In the genomic region with DNA sequence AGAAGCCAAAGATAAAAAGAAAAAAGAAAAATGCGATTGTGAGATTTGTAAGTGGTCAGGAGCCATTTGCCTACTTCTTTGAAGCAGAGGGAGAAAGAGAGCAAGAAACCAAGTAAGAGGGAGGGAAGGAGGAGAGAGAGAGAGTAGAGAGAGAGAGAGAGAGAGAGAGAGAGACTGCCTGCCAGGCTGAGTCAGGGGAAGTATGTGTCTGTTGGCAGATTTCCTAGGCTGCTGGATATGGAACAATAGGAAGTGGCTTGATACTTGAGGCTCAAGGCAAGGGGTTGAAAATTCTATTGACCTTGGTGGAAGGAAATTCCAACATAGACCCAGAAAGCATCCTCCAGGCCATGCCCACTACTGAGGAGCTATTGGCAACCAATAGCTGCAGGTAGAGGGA, we compare ENCODE assay signal across 39 mouse cellular contexts. TPM values are rescaled to one million over a fixed set of nuclear protein-coding genes. Genes with fewer than 3 reads are reported as not detected.
DNase-seq lines count a peak whose midpoint lies in the region; TF ChIP-seq lines count a peak whose summit lies in the region.
"Had no signal": no experiment of that assay in that cellular context is flagged by ENCODE, and none has a peak within 500 bp of the region (broad histone marks: within the 10 kb centered on the region; RNA-seq: fewer than 3 reads in every experiment).

No protein-coding gene starts in this region.

- WGBS in heart, adult 2 months, result 81% methylated on average over 1 of the region's 1 CpGs
- 79% methylated on average over 1 of the region's 1 CpGs for WGBS in lung, adult 2 months
- 93% methylated on average over 1 of the region's 1 CpGs for WGBS in limb, embryonic 10.5 days

- H3K9me3 ChIP-seq in limb, embryonic 10.5 days (replicated peaks), result no peaks in the 10 kb centered on the region
- H3K9me3 ChIP-seq: liver, embryonic 15.5 days; midbrain, embryonic 10.5 days; midbrain, embryonic 15.5 days; neural tube, embryonic 15.5 days had no signal

- peak; percentile 16 for DNase-seq in heart, adult 8-10 months (ENCODE audit: low spot score)
- no peak for DNase-seq in heart, adult 2 months
- DNase-seq in lung, adult 2 months, result no peak
- no peak for DNase-seq in lung, postnatal 25 days (ENCODE audit: low spot score)
- peak; percentile 65 for DNase-seq in Muller cell, postnatal 12 days (ENCODE audit: inconsistent ontology term)
- peak; percentile 9 for DNase-seq in lung, postnatal 10 days
- DNase-seq in limb, embryonic 10.5 days (ENCODE audit: low spot score), result no peak
- DNase-seq in adrenal gland, adult 2 months, result no peak
- DNase-seq: adrenal gland, postnatal 25 days; B cell, adult 2 months; cerebellum, adult 18-20 months; cerebellum, postnatal 14 days; gastrocnemius, adult 2 months; kidney, adult 8-10 months; layer of hippocampus, adult 9-11 months; liver; retina, postnatal 1 day; right cerebral cortex, postnatal 14 days; thymus, postnatal 4 days had no signal

- intact Hi-C loops in heart, adult 2 months (cut with DNase I), result no loop called here

- TF ChIP-seq CTCF in heart, adult 2 months (IDR thresholded peaks at IDR 0.05), result no peak
- no peak for TF ChIP-seq CTCF in lung, adult 2 months (IDR thresholded peaks at IDR 0.05; ENCODE audit: insufficient read depth, low read length)

- TF ChIP-seq POLR2A in heart, adult 2 months (IDR thresholded peaks at IDR 0.05; ENCODE audit: insufficient read depth, low read depth, low read length), result no peak
- no peak for TF ChIP-seq POLR2A in lung, adult 2 months (IDR thresholded peaks at IDR 0.05; ENCODE audit: borderline replicate concordance, extremely low read depth, low read depth, low read length)

- H3K27ac ChIP-seq in heart, adult 2 months, result no peak overlapping the region
- H3K27ac ChIP-seq in limb, embryonic 10.5 days, result no peak overlapping the region
- H3K27ac ChIP-seq: gastrocnemius, adult 2 months; kidney, postnatal 0 days; liver, embryonic 15.5 days; midbrain, embryonic 10.5 days; midbrain, embryonic 15.5 days; neural tube, embryonic 15.5 days had no signal

- H3K79me2 ChIP-seq in heart, adult 2 months (replicated peaks; ENCODE audit: control insufficient read depth, insufficient read depth, low read length), result no peaks in the 10 kb centered on the region

- TF ChIP-seq EP300 in heart, adult 2 months (IDR thresholded peaks at IDR 0.05; ENCODE audit: insufficient read depth, low read depth, low read length), result no peak

- no peak overlapping the region for H3K9ac ChIP-seq in heart, adult 2 months (ENCODE audit: low read depth, low read length)
- H3K9ac ChIP-seq: liver, embryonic 15.5 days; midbrain, embryonic 15.5 days; neural tube, embryonic 15.5 days had no signal

- H3K36me3 ChIP-seq in heart, adult 2 months (ENCODE audit: control insufficient read depth, insufficient read depth, low read length), result no peaks in the 10 kb centered on the region
- H3K36me3 ChIP-seq in limb, embryonic 10.5 days, result no peaks in the 10 kb centered on the region
- H3K36me3 ChIP-seq: liver, embryonic 15.5 days; midbrain, embryonic 10.5 days; midbrain, embryonic 15.5 days; neural tube, embryonic 15.5 days had no signal

- H3K4me3 ChIP-seq in heart, adult 2 months, result no peak overlapping the region
- H3K4me3 ChIP-seq in lung, adult 2 months (replicated peaks; ENCODE audit: extremely low read depth, low read depth, low read length), result peak overlapping the region; percentile 52
- H3K4me3 ChIP-seq in limb, embryonic 10.5 days, result no peak overlapping the region
- H3K4me3 ChIP-seq: gastrocnemius, adult 2 months; liver, embryonic 15.5 days; midbrain, embryonic 10.5 days; midbrain, embryonic 15.5 days; neural tube, embryonic 15.5 days had no signal

- H3K27me3 ChIP-seq in heart, adult 2 months (ENCODE audit: control insufficient read depth, insufficient read depth, low read length), result no peaks in the 10 kb centered on the region
- H3K27me3 ChIP-seq in limb, embryonic 10.5 days (ENCODE audit: low read depth, poor library complexity, severe bottlenecking), result no peaks in the 10 kb centered on the region
- H3K27me3 ChIP-seq: liver, embryonic 15.5 days; midbrain, embryonic 15.5 days; neural tube, embryonic 15.5 days had no signal

- no peaks in the 10 kb centered on the region for H3K4me1 ChIP-seq in heart, adult 2 months (ENCODE audit: control insufficient read depth, insufficient read depth, low read length)
- H3K4me1 ChIP-seq in lung, adult 2 months (ENCODE audit: control insufficient read depth, insufficient read depth, low read length), result no peaks in the 10 kb centered on the region
- no peaks in the 10 kb centered on the region for H3K4me1 ChIP-seq in limb, embryonic 10.5 days
- H3K4me1 ChIP-seq: liver, embryonic 15.5 days; midbrain, embryonic 10.5 days; midbrain, embryonic 15.5 days; neural tube, embryonic 15.5 days had no signal

RNA-seq across cellular contexts. Expression of gene Khdc1a, which starts 53.3 kb away (rescaled TPM):
- not detected for total RNA-seq in heart, adult 8-10 months (2022)
- not detected for total RNA-seq in heart, adult 2 months (2021)
- polyA plus RNA-seq in heart, adult 2 months (2012; rRNA removed), result not detected in 2 replicates
- polyA plus RNA-seq in lung, adult 2 months (2012; rRNA removed), result 0.06 TPM in 1 of 2 replicates, not detected in the other
- polyA plus RNA-seq in limb, embryonic 10.5 days (2016; fragmentation: Nextera tagmentation; extraction: Ambion mirVana), result not detected in 2 replicates
- total RNA-seq in adrenal gland, adult 2 months (2021), result not detected
- not detected in 2 replicates for polyA plus RNA-seq in adrenal gland, adult 2 months (2012; rRNA removed)
- total RNA-seq: adrenal gland, postnatal 25 days; gastrocnemius, adult 2 months; gastrocnemius, postnatal 4 days; heart, postnatal 14 days; left cerebral cortex, postnatal 10 days; megakaryocyte progenitor cell, adult 5-6 weeks had no signal
- polyA plus RNA-seq: cortical plate, adult 2 months; forebrain, embryonic 14.5 days; frontal cortex, adult 2 months; heart, embryonic 14.5 days; hindbrain, embryonic 11.5 days; hindbrain, embryonic 16.5 days; intestine, embryonic 14.5 days; kidney, postnatal 0 days; limb, embryonic 11.5 days; liver, embryonic 15.5 days; midbrain, embryonic 10.5 days; midbrain, embryonic 15.5 days; neural tube, embryonic 15.5 days; small intestine, adult 2 months; stomach, embryonic 14.5 days; testis, adult 2 months had no signal

RNA-seq across cellular contexts. Expression of gene Gsta3, which starts 55.8 kb away (rescaled TPM):
- 10 to 100 TPM in 3 of 4 experiments, 1 to 10 TPM in 1; 8.0 to 17.7 (median 12.2) TPM for total RNA-seq in heart, adult 8-10 months (2022)
- total RNA-seq in heart, adult 2 months (2021), result 10 to 100 TPM in 1 of 2 experiments, 1 to 10 TPM in 1; 9.9 to 12.2 TPM
- 5.0 and 6.6 TPM in 2 replicates for polyA plus RNA-seq in heart, adult 2 months (2012; rRNA removed)
- 41.7 and 70.6 TPM in 2 replicates for polyA plus RNA-seq in lung, adult 2 months (2012; rRNA removed)
- not detected in 2 replicates for polyA plus RNA-seq in limb, embryonic 10.5 days (2016; fragmentation: Nextera tagmentation; extraction: Ambion mirVana)
- total RNA-seq in adrenal gland, adult 2 months (2021), result 100 to 1,000 TPM in 1 of 2 experiments, 10 to 100 TPM in 1; 15.0 to 138 TPM
- 3.9 and 4.1 TPM in 2 replicates for polyA plus RNA-seq in adrenal gland, adult 2 months (2012; rRNA removed)

Comparison
In these comparisons a context has a peak if more than half of its experiments do, and no peak if none do; other contexts are left out.
1. DNase-seq: peak in heart, adult 8-10 months (single experiment), Muller cell, postnatal 12 days (single experiment) and lung, postnatal 10 days (single experiment); none in heart, adult 2 months (0 of 2), lung, adult 2 months (single experiment), lung, postnatal 25 days (single experiment), limb, embryonic 10.5 days (single experiment) and adrenal gland, adult 2 months (single experiment).